Mouse (Mus musculus) hindbrain, embryonic 11.5 days (tissue): Measurements from ENCODE around the gene Thsd1. TPM values are rescaled to one million over a fixed set of nuclear protein-coding genes. Genes with fewer than 3 reads are reported as not detected.

Experiments used
- ATAC-seq: fragments of 200-750 bp; cut with Nextera tagmentation; 2 replicates; pipeline ENCODE4 v1.8.0; 2017; ENCODE audit warnings: mild to moderate bottlenecking, moderate TSS enrichment, moderate library complexity; ENCODE audit not compliant: low FRiP score
- DNase-seq: peaks from one replicate; pipeline ENCODE4 v3.0.0-alpha.2; 2015; ENCODE audit warnings: low spot score
- H3K27ac ChIP-seq: fragments of 300-500 bp; sonication (generic); 2 replicates; pipeline ENCODE4 v1.5.1; 2014; ENCODE audit warnings: mild to moderate bottlenecking, low read depth, low read length
- H3K27me3 ChIP-seq: fragments of 300-500 bp; sonication (generic); 2 replicates; pipeline ENCODE4 v1.6.1; 2014; ENCODE audit warnings: mild to moderate bottlenecking, low read length, moderate library complexity, mixed read lengths; ENCODE audit not compliant: control insufficient read depth, insufficient read depth
- H3K36me3 ChIP-seq: fragments of 300-500 bp; sonication (generic); 2 replicates; pipeline ENCODE4 v1.6.1; 2014; ENCODE audit warnings: mild to moderate bottlenecking, low read length, moderate library complexity, mixed read lengths; ENCODE audit not compliant: control insufficient read depth, insufficient read depth
- H3K4me1 ChIP-seq: fragments of 300-500 bp; sonication (generic); replicated peaks from 2 replicates; pipeline ENCODE4 v1.6.1; 2014; ENCODE audit warnings: low read length, mixed read lengths; ENCODE audit not compliant: control insufficient read depth, insufficient read depth
- H3K4me2 ChIP-seq: fragments of 300-500 bp; sonication (generic); replicated peaks from 2 replicates; pipeline ENCODE4 v1.6.1; 2014; ENCODE audit warnings: mild to moderate bottlenecking, low read depth, low read length
- H3K4me3 ChIP-seq: fragments of 300-500 bp; sonication (generic); 2 replicates; pipeline ENCODE4 v1.5.1; 2014; ENCODE audit warnings: low read depth, low read length
- H3K9ac ChIP-seq: fragments of 300-500 bp; sonication (generic); 2 replicates; pipeline ENCODE4 v1.6.1; 2014; ENCODE audit warnings: low read depth, low read length
- H3K9me3 ChIP-seq: fragments of 300-500 bp; sonication (generic); 2 replicates; pipeline ENCODE4 v1.6.1; 2016; ENCODE audit warnings: low read length; ENCODE audit not compliant: control insufficient read depth
- WGBS: fragments of 180-500 bp; shearing (Covaris S2); extraction: QIAGEN DNeasy Blood & Tissue Kit; methylation state at CpG from one replicate; pipeline ENCODE4 v1.1.7; 2014; 5-methylcytosine and 5-hydroxymethylcytosine counted together
- polyA plus RNA-seq: library from polyadenylated mRNA; unstranded; fragments of >200 nt; fragmentation: Nextera tagmentation; extraction: Ambion mirVana; gene quantifications from 2 replicates; pipeline ENCODE4 v1.2.1, GENCODE M21; 2014

Gene Thsd1
- polyA plus RNA-seq, 1 experiment from 2014 or later: 8.8 TPM

GRCm38 (mm10) chr8:22258946-22259450 is 31.9 kb downstream of the Thsd1 start:
- DNase-seq: no peak
- Histone ChIP-seq H3K4me2 (no peak overlapping the region), H3K4me3 (no peak overlapping the region), H3K36me3 (no peaks in the 10 kb centered on the region), H3K27me3 (no peaks in the 10 kb centered on the region), H3K9me3 (no peaks in the 10 kb centered on the region), H3K27ac (no peak overlapping the region), H3K9ac (no peak overlapping the region), H3K4me1 (no peaks in the 10 kb centered on the region)
- WGBS: 85% methylated on average over 18 of the region's 18 CpGs
- no peak for ATAC-seq

GRCm38 (mm10) chr8:22259531-22259930 is 32.4 kb downstream of the Thsd1 start:
- H3K4me3 ChIP-seq: no peak overlapping the region
- 74% methylated on average over 12 of the region's 12 CpGs for WGBS
- H3K27ac ChIP-seq: no peak overlapping the region
- H3K4me2 ChIP-seq: no peak overlapping the region
- no peaks in the 10 kb centered on the region for H3K4me1 ChIP-seq
- ATAC-seq (no peak), DNase-seq (no peak)
- no peaks in the 10 kb centered on the region for H3K27me3 ChIP-seq
- H3K9me3 ChIP-seq: no peaks in the 10 kb centered on the region
- H3K36me3 ChIP-seq: no peaks in the 10 kb centered on the region
- no peak overlapping the region for H3K9ac ChIP-seq

- H3K27ac ChIP-seq: no peak overlapping the region
- ATAC-seq (no peak), DNase-seq (no peak)
- H3K4me2 ChIP-seq: no peak overlapping the region
- no peaks in the 10 kb centered on the region for H3K27me3 ChIP-seq
- no peaks in the 10 kb centered on the region for H3K9me3 ChIP-seq
- H3K4me1 ChIP-seq: no peaks in the 10 kb centered on the region
- 57% methylated on average over 9 of the region's 9 CpGs for WGBS
- no peaks in the 10 kb centered on the region for H3K36me3 ChIP-seq
- H3K4me3 ChIP-seq: no peak overlapping the region
- no peak overlapping the region for H3K9ac ChIP-seq
Measured at GRCm38 (mm10) chr8:22260091-22260722, 33.1 kb downstream of the Thsd1 start.

- no peak overlapping the region for H3K27ac ChIP-seq
- no peaks in the 10 kb centered on the region for H3K4me1 ChIP-seq
- H3K9ac ChIP-seq: no peak overlapping the region
- WGBS: 88% methylated on average over 3 of the region's 3 CpGs
- DNase-seq (no peak), ATAC-seq (no peak)
- no peak overlapping the region for H3K4me2 ChIP-seq
- no peak overlapping the region for H3K4me3 ChIP-seq
- H3K27me3 ChIP-seq: no peaks in the 10 kb centered on the region
- no peaks in the 10 kb centered on the region for H3K36me3 ChIP-seq
- no peaks in the 10 kb centered on the region for H3K9me3 ChIP-seq
Measured at GRCm38 (mm10) chr8:22262267-22262666, 35.2 kb downstream of the Thsd1 start.

- WGBS: 84% methylated on average over 6 of the region's 6 CpGs
- Histone ChIP-seq H3K36me3 (no peaks in the 10 kb centered on the region), H3K9me3 (no peaks in the 10 kb centered on the region), H3K9ac (no peak overlapping the region), H3K4me3 (no peak overlapping the region), H3K27me3 (no peaks in the 10 kb centered on the region), H3K27ac (no peak overlapping the region), H3K4me1 (no peaks in the 10 kb centered on the region), H3K4me2 (no peak overlapping the region)
- no peak for DNase-seq
- no peak for ATAC-seq
Measured at GRCm38 (mm10) chr8:22264292-22264691, 37.2 kb downstream of the Thsd1 start.

GRCm38 (mm10) chr8:22264787-22265186 is 37.7 kb downstream of the Thsd1 start:
- Histone ChIP-seq H3K4me3 (no peak overlapping the region), H3K4me2 (no peak overlapping the region), H3K27ac (no peak overlapping the region), H3K9me3 (no peaks in the 10 kb centered on the region), H3K4me1 (no peaks in the 10 kb centered on the region), H3K9ac (no peak overlapping the region), H3K36me3 (no peaks in the 10 kb centered on the region), H3K27me3 (no peaks in the 10 kb centered on the region)
- DNase-seq (no peak), ATAC-seq (no peak)
- WGBS: 93% methylated on average over 6 of the region's 6 CpGs

- WGBS: 92% methylated on average over 1 of the region's 1 CpGs
- no peaks in the 10 kb centered on the region for H3K4me1 ChIP-seq
Measured at GRCm38 (mm10) chr8:22265194-22265593, 38.1 kb downstream of the Thsd1 start.

GRCm38 (mm10) chr8:22266809-22267208 is 39.7 kb downstream of the Thsd1 start:
- H3K9ac ChIP-seq: no peak overlapping the region
- H3K4me2 ChIP-seq: no peak overlapping the region
- no peaks in the 10 kb centered on the region for H3K36me3 ChIP-seq
- no peaks in the 10 kb centered on the region for H3K27me3 ChIP-seq
- no peaks in the 10 kb centered on the region for H3K9me3 ChIP-seq
- H3K4me1 ChIP-seq: no peaks in the 10 kb centered on the region
- H3K27ac ChIP-seq: no peak overlapping the region
- H3K4me3 ChIP-seq: no peak overlapping the region
- DNase-seq: no peak
- no peak for ATAC-seq
- 92% methylated on average over 3 of the region's 3 CpGs for WGBS

More at GRCm38 (mm10) chr8:22265194-22265593, 38.1 kb downstream of the Thsd1 start:
- Histone ChIP-seq H3K9ac (no peak overlapping the region), H3K4me3 (no peak overlapping the region), H3K27ac (no peak overlapping the region), H3K36me3 (no peaks in the 10 kb centered on the region), H3K4me2 (no peak overlapping the region), H3K9me3 (no peaks in the 10 kb centered on the region), H3K27me3 (no peaks in the 10 kb centered on the region)
- DNase-seq (no peak), ATAC-seq (no peak)

GRCm38 (mm10) chr8:22273142-22273541 is 46.0 kb downstream of the Thsd1 start:
- H3K4me2 ChIP-seq: no peak overlapping the region
- H3K9ac ChIP-seq: no peak overlapping the region
- no peak for ATAC-seq
- no peaks in the 10 kb centered on the region for H3K27me3 ChIP-seq
- H3K4me1 ChIP-seq: no peaks in the 10 kb centered on the region
- no peak overlapping the region for H3K27ac ChIP-seq
- no peaks in the 10 kb centered on the region for H3K36me3 ChIP-seq
- H3K9me3 ChIP-seq: no peaks in the 10 kb centered on the region
- whole genome bisulfite sequencing: 94% methylated on average over 3 of the region's 3 CpGs
- no peak for DNase-seq
- no peak overlapping the region for H3K4me3 ChIP-seq
